Mouse (Mus musculus) CH12.LX (cell line): ENCODE measurements around the gene Cux1. TPM values are rescaled to one million over a fixed set of nuclear protein-coding genes. Genes with fewer than 3 reads are reported as not detected.

Source experiments
- DNase-seq: peaks from one replicate; pipeline ENCODE4 v3.0.0-alpha.2; 2013; ENCODE audit errors: extremely low read depth
- H3K27ac ChIP-seq: 2 replicates; pipeline ENCODE4 v1.5.1; 2012; ENCODE audit warnings: low read depth, mild to moderate bottlenecking, control low read depth, moderate library complexity; ENCODE audit not compliant: insufficient read depth
- H3K27me3 ChIP-seq: replicated peaks from 2 replicates; pipeline ENCODE3; 2012; ENCODE audit warnings: inconsistent platforms
- H3K36me3 ChIP-seq, 2 experiments: replicated peaks in 1 of 2; 2 replicates each; pipeline versions ENCODE3 to v1.6.1; 2012; ENCODE audit warnings: inconsistent platforms in 1 of 2, low read length in 1 of 2, mild to moderate bottlenecking in 1 of 2, mixed read lengths in 1 of 2, moderate library complexity in 1 of 2; ENCODE audit not compliant: control insufficient read depth in 1 of 2, insufficient read depth in 1 of 2
- H3K4me1 ChIP-seq, 2 experiments: 2 replicates each; pipeline ENCODE4 v1.6.1; 2012; ENCODE audit warnings: inconsistent platforms in 1 of 2, moderate library complexity in 1 of 2; ENCODE audit not compliant: insufficient read depth in 2 of 2, control insufficient read depth in 1 of 2
- H3K4me2 ChIP-seq: 2 replicates; pipeline ENCODE4 v1.6.1; 2012; ENCODE audit warnings: low read depth, mild to moderate bottlenecking, control low read depth; ENCODE audit not compliant: poor library complexity, insufficient read depth, severe bottlenecking
- H3K4me3 ChIP-seq, 3 experiments: fragments of 150-350 bp in 1 of 3; sonication (generic) in 1 of 3; replicated peaks in 1 of 3; 2 replicates each; pipeline versions ENCODE3 to v1.5.1; 2011 to 2012; ENCODE audit warnings: low read depth in 2 of 3, low read length in 2 of 3, mild to moderate bottlenecking in 2 of 3, moderate library complexity in 2 of 3, control low read depth in 1 of 3, improper control_type of control experiment in 1 of 3, inconsistent platforms in 1 of 3, mixed read lengths in 1 of 3; ENCODE audit not compliant: poor library complexity in 1 of 3
- H3K79me2 ChIP-seq: replicated peaks from 2 replicates; pipeline ENCODE4 v1.6.1; 2012; ENCODE audit warnings: mild to moderate bottlenecking, moderate library complexity; ENCODE audit not compliant: control insufficient read depth, poor library complexity, insufficient read depth, severe bottlenecking; ENCODE audit errors: extremely low read depth
- H3K9ac ChIP-seq: 2 replicates; pipeline ENCODE4 v1.6.1; 2012; ENCODE audit warnings: low read depth, mild to moderate bottlenecking, control low read depth, moderate library complexity; ENCODE audit not compliant: insufficient read depth
- H3K9me3 ChIP-seq: replicated peaks from 2 replicates; pipeline ENCODE3; 2012; ENCODE audit warnings: low read length, inconsistent platforms, mixed read lengths
- BHLHE40 ChIP-seq: IDR thresholded peaks from 2 replicates; pipeline ENCODE4 v1.6.1; 2011; ENCODE audit warnings: mild to moderate bottlenecking, low read depth, low read length, improper control_type of control experiment
- CHD1 ChIP-seq: IDR thresholded peaks from 2 replicates; pipeline ENCODE4 v1.6.1; 2012; ENCODE audit warnings: low read depth, low read length, improper control_type of control experiment, inconsistent platforms
- CHD2 ChIP-seq: IDR thresholded peaks from 2 replicates; pipeline ENCODE4 v1.6.1; 2011; ENCODE audit warnings: low read length, improper control_type of control experiment
- CTCF ChIP-seq, 2 experiments: IDR thresholded peaks in 1 of 2; conservative IDR thresholded peaks in 1 of 2; 2 replicates each; pipeline ENCODE4 v1.5.1; 2011 to 2012; ENCODE audit warnings: low read depth in 2 of 2, low read length in 2 of 2, improper control_type of control experiment in 1 of 2, inconsistent platforms in 1 of 2, mild to moderate bottlenecking in 1 of 2, moderate library complexity in 1 of 2
- E2F4 ChIP-seq: IDR thresholded peaks from 2 replicates; pipeline ENCODE4 v1.6.1; 2011; ENCODE audit warnings: low read depth, low read length, improper control_type of control experiment; ENCODE audit not compliant: insufficient replicate concordance
- ELF1 ChIP-seq: IDR thresholded peaks from 2 replicates; pipeline ENCODE4 v1.6.1; 2014; ENCODE audit warnings: low read depth, mild to moderate bottlenecking, inconsistent platforms, low read length, improper control_type of control experiment
- EP300 ChIP-seq: IDR thresholded peaks from 2 replicates; pipeline ENCODE4 v1.6.1; 2011; ENCODE audit warnings: low read length, improper control_type of control experiment
- ETS1 ChIP-seq: conservative IDR thresholded peaks from 2 replicates; pipeline ENCODE4 v1.6.1; 2012; ENCODE audit warnings: low read depth, mild to moderate bottlenecking, inconsistent platforms, low read length, improper control_type of control experiment, moderate library complexity
- GABPA ChIP-seq: IDR thresholded peaks from 2 replicates; pipeline ENCODE4 v1.6.1; 2012; ENCODE audit warnings: low read depth, low read length, improper control_type of control experiment, inconsistent platforms; ENCODE audit not compliant: insufficient replicate concordance
- HCFC1 ChIP-seq: IDR thresholded peaks from 2 replicates; pipeline ENCODE4 v1.6.1; 2012; ENCODE audit warnings: low read depth, mild to moderate bottlenecking, inconsistent platforms, low read length, improper control_type of control experiment
- IRF4 ChIP-seq: IDR thresholded peaks from 2 replicates; pipeline ENCODE4 v1.6.1; 2014; ENCODE audit warnings: low read depth, mild to moderate bottlenecking, inconsistent platforms, low read length, improper control_type of control experiment
- JUN ChIP-seq: IDR thresholded peaks from 2 replicates; pipeline ENCODE4 v1.6.1; 2011; ENCODE audit warnings: low read depth, mild to moderate bottlenecking, low read length, improper control_type of control experiment, moderate library complexity; ENCODE audit not compliant: insufficient read depth
- JUND ChIP-seq: conservative IDR thresholded peaks from 2 replicates; pipeline ENCODE4 v1.6.1; 2011; ENCODE audit warnings: low read depth, low read length, improper control_type of control experiment
- KAT2A ChIP-seq: IDR thresholded peaks from 2 replicates; pipeline ENCODE4 v1.6.1; 2012; ENCODE audit warnings: low read length, improper control_type of control experiment, inconsistent platforms; ENCODE audit not compliant: insufficient replicate concordance
- MAFK ChIP-seq: IDR thresholded peaks from 2 replicates; pipeline ENCODE4 v1.6.1; 2011; ENCODE audit warnings: low read length, improper control_type of control experiment; ENCODE audit not compliant: insufficient replicate concordance
- MAX ChIP-seq: IDR thresholded peaks from 2 replicates; pipeline ENCODE4 v1.6.1; 2011; ENCODE audit warnings: low read length, improper control_type of control experiment
- MAZ ChIP-seq: IDR thresholded peaks from 2 replicates; pipeline ENCODE4 v1.6.1; 2012; ENCODE audit warnings: low read depth, mild to moderate bottlenecking, inconsistent platforms, low read length, improper control_type of control experiment, moderate library complexity
- MEF2A ChIP-seq: IDR thresholded peaks from 2 replicates; pipeline ENCODE4 v1.6.1; 2014; ENCODE audit warnings: low read depth, mild to moderate bottlenecking, inconsistent platforms, low read length, improper control_type of control experiment, borderline replicate concordance
- MXI1 ChIP-seq: IDR thresholded peaks from 2 replicates; pipeline ENCODE4 v1.6.1; 2011; ENCODE audit warnings: mild to moderate bottlenecking, low read depth, low read length, improper control_type of control experiment
- MYC ChIP-seq: IDR thresholded peaks from 2 replicates; pipeline ENCODE4 v1.6.1; 2011; ENCODE audit warnings: low read depth, mild to moderate bottlenecking, improper control_type of control experiment, low read length
- NELFE ChIP-seq: IDR thresholded peaks from 2 replicates; pipeline ENCODE4 v1.6.1; 2011; ENCODE audit warnings: low read depth, low read length, improper control_type of control experiment
- NRF1 ChIP-seq: IDR thresholded peaks from 2 replicates; pipeline ENCODE4 v1.6.1; 2014; ENCODE audit warnings: low read depth, mild to moderate bottlenecking, inconsistent platforms, low read length, improper control_type of control experiment, moderate library complexity
- POLR2A ChIP-seq: IDR thresholded peaks from 2 replicates; pipeline ENCODE4 v1.6.1; 2011; ENCODE audit warnings: low read depth, mild to moderate bottlenecking, improper control_type of control experiment, low read length
- POLR2AphosphoS2 ChIP-seq: IDR thresholded peaks from 2 replicates; pipeline ENCODE4 v1.6.1; 2011; ENCODE audit warnings: low read depth, low read length, improper control_type of control experiment
- RAD21 ChIP-seq: IDR thresholded peaks from 2 replicates; pipeline ENCODE4 v1.6.1; 2011; ENCODE audit warnings: low read depth, mild to moderate bottlenecking, low read length, improper control_type of control experiment, moderate library complexity
- RCOR1 ChIP-seq: conservative IDR thresholded peaks from 2 replicates; pipeline ENCODE4 v1.6.1; 2012; ENCODE audit warnings: low read depth, mild to moderate bottlenecking, inconsistent platforms, low read length, improper control_type of control experiment
- SIN3A ChIP-seq: IDR thresholded peaks from 2 replicates; pipeline ENCODE4 v1.6.1; 2012; ENCODE audit warnings: low read length, improper control_type of control experiment, inconsistent platforms
- SMC3 ChIP-seq: IDR thresholded peaks from 2 replicates; pipeline ENCODE4 v1.6.1; 2011; ENCODE audit warnings: low read depth, low read length, improper control_type of control experiment
- TBP ChIP-seq: conservative IDR thresholded peaks from 2 replicates; pipeline ENCODE4 v1.6.1; 2011; ENCODE audit warnings: low read depth, low read length, improper control_type of control experiment
- TCF12 ChIP-seq: IDR thresholded peaks from 2 replicates; pipeline ENCODE4 v1.6.1; 2014; ENCODE audit warnings: low read depth, mild to moderate bottlenecking, inconsistent platforms, low read length, improper control_type of control experiment
- UBTF ChIP-seq: IDR thresholded peaks from 2 replicates; pipeline ENCODE4 v1.6.1; 2012; ENCODE audit warnings: low read depth, mild to moderate bottlenecking, inconsistent platforms, low read length, improper control_type of control experiment, moderate library complexity
- USF1 ChIP-seq: IDR thresholded peaks from 2 replicates; pipeline ENCODE4 v1.6.1; 2014; ENCODE audit warnings: low read depth, mild to moderate bottlenecking, inconsistent platforms, low read length, improper control_type of control experiment
- USF2 ChIP-seq: conservative IDR thresholded peaks from 2 replicates; pipeline ENCODE4 v1.6.1; 2011; ENCODE audit warnings: low read depth, low read length, improper control_type of control experiment
- ZC3H11A ChIP-seq: IDR thresholded peaks from 2 replicates; pipeline ENCODE4 v1.6.1; 2012; ENCODE audit warnings: low read depth, mild to moderate bottlenecking, inconsistent platforms, low read length, improper control_type of control experiment
- ZKSCAN1 ChIP-seq: IDR thresholded peaks from 2 replicates; pipeline ENCODE4 v1.6.1; 2012; ENCODE audit warnings: low read depth, inconsistent platforms, low read length, improper control_type of control experiment, borderline replicate concordance
- ZMIZ1 ChIP-seq: IDR thresholded peaks from 2 replicates; pipeline ENCODE4 v1.6.1; 2012; ENCODE audit warnings: low read depth, mild to moderate bottlenecking, inconsistent platforms, low read length, improper control_type of control experiment
- ZNF384 ChIP-seq: IDR thresholded peaks from 2 replicates; pipeline ENCODE4 v1.6.1; 2012; ENCODE audit warnings: low read depth, low read length, improper control_type of control experiment, inconsistent platforms
- dilution Hi-C: fragments of 300-500 bp; cut with MboI; formaldehyde crosslinking; loops from 2 replicates; pipeline ENCODE4 v1.14.3; 2020; ENCODE audit warnings: low sequenced_read_pairs; ENCODE audit not compliant: extremely low pct_unique_long_range_greater_than_20kb, extremely low pct_ligation_motif_present
- in situ Hi-C: fragments of 300-500 bp; cut with MboI; formaldehyde crosslinking; loops from 3 replicates; pipeline ENCODE4 v1.14.3; 2019; ENCODE audit warnings: low sequenced_read_pairs, low pct_ligation_motif_present, low pct_unique_long_range_greater_than_20kb, mixed read lengths
- polyA plus RNA-seq: library from polyadenylated mRNA; unstranded; fragments of >175 nt; gene quantifications from 2 replicates; pipeline ENCODE4 v1.2.1, GENCODE M21; 2012; ENCODE audit warnings: low read depth; ENCODE audit not compliant: insufficient read length
- total RNA-seq, 2 experiments: library from RNA; depleted of rRNA; stranded (reverse); fragments of 300-350 nt in 1 of 2; fragments of >200 nt in 1 of 2; gene quantifications; 2 replicates each; pipeline ENCODE4 v1.2.3; 2012 to 2014

Cux1 gene
- total RNA-seq (2012; rRNA removed) (20.5 and 21.9 TPM in 2 replicates), total RNA-seq (2014; rRNA removed) (12.4 and 13.7 TPM in 2 replicates), polyA plus RNA-seq (17.9 and 19.6 TPM in 2 replicates)

GRCm38 (mm10) chr5:136567176-136568025 lies at the start of gene Cux1:
Gene Cux1 (minus strand): TSS chr5:136567490.
- Histone ChIP-seq H3K27me3 (peaks cover 30% of the 10 kb centered on the region), H3K79me2 (0 out of 2 replicates have a peak, but pooled peaks cover 4% of the 10 kb centered on the region), H3K9me3 (peaks cover 4% of the 10 kb centered on the region), H3K4me1 (peaks cover 4 to 20% of the 10 kb centered on the region in 2 experiments; a peak in 3 of 4 replicates), H3K9ac (peak within 1 kb of the TSS; percentile 91), H3K27ac (peak within 1 kb of the TSS; percentile 27; the same call in 1 of the 2 replicates), H3K4me2 (peak within 1 kb of the TSS; percentile 92), H3K4me3 (peak within 1 kb of the TSS; percentile 83 to 94 (median 92)), H3K36me3 (peaks cover 0 to 6% of the 10 kb centered on the region in 2 experiments)
- dilution Hi-C loops (no loop called here), in situ Hi-C loops (no loop called here)
- peak; percentile 77 for DNase-seq
- TF ChIP-seq JUN (no peak), SMC3 (peak; percentile 12; the same call in 1 of the 2 replicates), TCF12 (peak; percentile 44; the same call in 1 of the 2 replicates), GABPA (no peak), EP300 (no peak), E2F4 (no peak), MAZ (peak; percentile 54), ZKSCAN1 (no peak), CHD2 (no peak), RCOR1 (no peak), JUND (no peak), MYC (no peak), UBTF (peak; percentile 32; the same call in 1 of the 2 replicates), MAX (no peak; the same call in 1 of the 2 replicates), NELFE (peak; percentile 65), BHLHE40 (no peak), ZNF384 (peak; percentile 31; the same call in 1 of the 2 replicates), USF2 (no peak), ZMIZ1 (no peak), MEF2A (no peak), CHD1 (no peak), KAT2A (no peak), ZC3H11A (no peak), IRF4 (no peak), POLR2A (peak; percentile 67), ELF1 (peak; percentile 30; the same call in 1 of the 2 replicates), POLR2AphosphoS2 (no peak), USF1 (no peak), TBP (0 out of 2 replicates have a peak, but pooled peaks have one; percentile 20), SIN3A (no peak; the same call in 1 of the 2 replicates), CTCF (conservative IDR thresholded peaks at IDR 0.05 in 1 of 2, IDR thresholded peaks at IDR 0.05 in 1 of 2; ENCODE audit: low read depth in 2 of 2, low read length in 2 of 2) (peak in 1 of 2 experiments; percentile 51; a peak in 2 of 4 replicates), NRF1 (peak; percentile 49), MXI1 (peak; percentile 50; the same call in 1 of the 2 replicates), MAFK (no peak), HCFC1 (peak; percentile 51), ETS1 (no peak), RAD21 (no peak; the same call in 1 of the 2 replicates)
